Mouse (Mus musculus): ENCODE data around the gene Rnpc3.

DNA sequence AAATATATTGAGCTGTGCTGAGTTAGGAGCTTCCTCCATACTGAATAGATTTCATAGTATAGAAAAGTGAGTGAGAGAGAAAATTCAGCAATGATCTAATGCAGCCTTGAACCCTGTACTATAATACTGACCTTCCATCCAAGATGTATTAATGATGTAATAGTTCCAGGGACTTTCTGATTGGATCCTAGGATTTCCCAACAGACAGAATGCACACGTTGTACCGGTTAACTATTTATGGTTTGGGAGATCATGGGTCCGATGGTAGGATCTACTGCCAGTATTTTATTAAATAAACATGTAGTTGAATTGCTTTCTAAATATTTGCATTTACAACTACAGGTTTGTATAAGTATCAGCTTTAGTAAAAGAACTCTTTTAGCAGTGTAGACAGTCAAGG lies 57.8 kb downstream of the Rnpc3 start:
- TF ChIP-seq CTCF (IDR thresholded peaks at IDR 0.05; ENCODE audit: borderline replicate concordance, insufficient read depth, low read length) (no peak), POLR2A (IDR thresholded peaks at IDR 0.05; ENCODE audit: low read depth, low read length) (no peak)
